Mouse (Mus musculus) stomach, embryonic 16.5 days (tissue): ENCODE results near the gene Itga2b. TPM values are rescaled to one million over a fixed set of nuclear protein-coding genes. Genes with fewer than 3 reads are reported as not detected.

ENCODE experiments used
- ATAC-seq: fragments of 200-750 bp; cut with Nextera tagmentation; 2 replicates; pipeline ENCODE4 v1.8.0; 2017; ENCODE audit warnings: moderate number of reproducible peaks, moderate TSS enrichment; ENCODE audit not compliant: insufficient read depth, low FRiP score
- H3K27ac ChIP-seq: fragments of 300-500 bp; sonication (generic); 2 replicates; pipeline ENCODE4 v1.5.1; 2014; ENCODE audit warnings: low read length
- H3K27me3 ChIP-seq: fragments of 300-500 bp; sonication (generic); 2 replicates; pipeline ENCODE4 v1.6.1; 2014; ENCODE audit warnings: low read length, control low read depth, mixed read lengths; ENCODE audit not compliant: control insufficient read depth, insufficient read depth
- H3K36me3 ChIP-seq: fragments of 300-500 bp; sonication (generic); 2 replicates; pipeline ENCODE4 v1.6.1; 2014; ENCODE audit warnings: low read length; ENCODE audit not compliant: control insufficient read depth, insufficient read depth
- H3K4me1 ChIP-seq: fragments of 300-500 bp; sonication (generic); 2 replicates; pipeline ENCODE4 v1.6.1; 2014; ENCODE audit warnings: low read length, control low read depth, mixed read lengths; ENCODE audit not compliant: control insufficient read depth, insufficient read depth
- H3K4me2 ChIP-seq: fragments of 300-500 bp; sonication (generic); 2 replicates; pipeline ENCODE4 v1.6.1; 2014; ENCODE audit warnings: low read depth, low read length, mixed read lengths
- H3K4me3 ChIP-seq: fragments of 300-500 bp; sonication (generic); replicated peaks from 2 replicates; pipeline ENCODE4 v1.5.1; 2014; ENCODE audit warnings: mild to moderate bottlenecking, low read length
- H3K9ac ChIP-seq: fragments of 300-500 bp; sonication (generic); 2 replicates; pipeline ENCODE4 v1.6.1; 2014; ENCODE audit warnings: low read length
- H3K9me3 ChIP-seq: fragments of 300-500 bp; sonication (generic); replicated peaks from 2 replicates; pipeline ENCODE4 v1.6.1; 2016; ENCODE audit warnings: low read length, control low read depth; ENCODE audit not compliant: control insufficient read depth
- WGBS: fragments of 180-500 bp; shearing (Covaris S2); extraction: QIAGEN DNeasy Blood & Tissue Kit; methylation state at CpG from one replicate; pipeline ENCODE4 v1.1.7; 2014; 5-methylcytosine and 5-hydroxymethylcytosine counted together
- polyA plus RNA-seq: library from polyadenylated mRNA; unstranded; fragments of >200 nt; fragmentation: Nextera tagmentation; extraction: Ambion mirVana; gene quantifications from 2 replicates; pipeline ENCODE4 v1.2.1, GENCODE M21; 2015

The Itga2b gene
- polyA plus RNA-seq, 1 experiment from 2014 or later, result 8.6 TPM

DNA sequence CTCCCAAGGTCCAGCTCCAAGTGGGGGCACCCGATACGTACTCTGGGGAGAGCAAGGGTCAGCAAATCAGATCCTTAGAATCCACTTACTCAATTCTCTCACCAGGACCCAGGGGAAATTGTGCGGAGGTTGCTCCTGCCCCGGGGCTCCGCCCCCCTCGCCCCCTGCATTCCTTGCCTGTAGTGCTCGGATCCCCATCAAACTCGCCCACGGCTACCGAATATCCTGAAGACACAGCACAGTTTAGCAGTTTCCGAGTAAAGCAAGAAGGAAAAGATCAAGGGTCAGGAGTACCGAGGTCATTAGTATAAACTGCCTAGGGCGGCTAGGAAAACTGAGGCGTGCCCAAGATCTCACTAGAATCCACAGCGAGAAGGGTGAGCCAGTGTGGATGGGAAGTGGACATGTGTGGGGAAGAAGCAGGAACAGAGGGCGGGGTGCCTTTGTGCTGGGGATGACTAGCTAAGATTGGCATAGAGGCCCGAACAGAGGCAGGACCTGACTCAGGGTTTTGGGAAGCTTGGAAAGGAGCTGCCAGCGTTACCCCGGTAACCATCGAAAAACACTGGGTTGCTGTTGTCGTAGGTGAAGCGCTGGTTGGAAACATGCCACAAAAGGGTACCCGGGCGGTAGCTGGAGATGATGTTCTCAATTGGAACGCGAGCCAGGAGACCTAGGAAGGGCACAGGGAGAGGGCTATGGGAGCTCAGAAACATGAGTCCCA lies 4.0 kb downstream of the Itga2b start:
- Histone ChIP-seq H3K4me2 (no peak overlapping the region; the same call in 1 of the 2 replicates), H3K4me3 (no peak overlapping the region), H3K9ac (no peak overlapping the region), H3K36me3 (no peaks in the 10 kb centered on the region), H3K4me1 (peaks cover 19% of the 10 kb centered on the region), H3K27ac (peak overlapping the region; percentile 55), H3K27me3 (no peaks in the 10 kb centered on the region), H3K9me3 (no peaks in the 10 kb centered on the region)
- ATAC-seq, result peak; percentile 9; the same call in 1 of the 2 replicates
- WGBS, result 17% methylated on average over 26 of the region's 26 CpGs

DNA sequence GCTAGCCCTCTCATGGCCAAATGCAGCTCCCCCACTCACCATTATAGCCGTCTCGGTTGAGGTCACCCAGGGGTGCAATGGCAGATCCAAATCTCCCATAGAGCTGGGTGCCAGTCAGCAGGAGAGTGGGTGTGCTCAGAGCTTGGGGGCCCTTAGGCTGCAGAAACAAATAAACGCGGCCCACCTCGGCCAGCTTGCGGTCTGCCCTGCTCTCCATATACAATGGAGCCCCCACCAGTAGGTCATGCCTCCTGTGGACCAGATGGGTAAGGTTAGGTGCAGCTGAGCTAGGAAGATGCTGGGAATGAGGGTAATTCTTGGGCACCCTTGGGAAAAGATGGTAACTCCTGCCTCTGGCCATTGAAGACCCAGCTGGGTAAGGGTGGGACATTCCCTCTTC lies 5.0 kb downstream of the Itga2b start:
- WGBS, result 96% methylated on average over 6 of the region's 6 CpGs
- Histone ChIP-seq H3K4me2 (no peak overlapping the region), H3K9ac (no peak overlapping the region), H3K4me3 (no peak overlapping the region), H3K36me3 (no peaks in the 10 kb centered on the region), H3K27ac (no peak overlapping the region), H3K27me3 (no peaks in the 10 kb centered on the region), H3K9me3 (no peaks in the 10 kb centered on the region), H3K4me1 (peaks cover 19% of the 10 kb centered on the region)
- no peak for ATAC-seq

DNA sequence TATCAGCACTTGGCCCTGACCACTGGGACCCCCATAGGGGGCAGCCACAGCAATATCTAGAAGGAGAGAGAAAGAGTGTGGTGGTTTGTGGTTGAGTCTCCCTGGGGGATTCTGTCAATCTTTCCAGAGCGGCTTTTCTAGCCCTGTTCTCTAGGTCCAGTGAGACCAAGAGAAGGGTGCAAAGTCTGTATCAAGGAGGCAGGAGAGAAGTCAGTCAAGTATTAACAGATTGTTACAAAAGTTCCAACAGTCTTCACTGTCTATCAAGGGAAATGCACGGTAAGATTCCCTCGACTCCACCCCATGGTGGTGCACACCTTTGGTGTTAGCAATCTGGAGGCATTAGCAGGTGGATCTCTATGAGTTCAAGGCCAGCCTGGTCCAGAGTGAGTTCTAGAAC lies 8.2 kb downstream of the Itga2b start:
- H3K4me2 ChIP-seq, result no peak overlapping the region
- ATAC-seq, result no peak
- H3K27me3 ChIP-seq, result no peaks in the 10 kb centered on the region
- no peaks in the 10 kb centered on the region for H3K36me3 ChIP-seq
- H3K9ac ChIP-seq, result no peak overlapping the region
- H3K4me1 ChIP-seq, result peaks cover 13% of the 10 kb centered on the region
- no peak overlapping the region for H3K4me3 ChIP-seq
- H3K27ac ChIP-seq, result no peak overlapping the region
- no peaks in the 10 kb centered on the region for H3K9me3 ChIP-seq
- 73% methylated on average over 3 of the region's 3 CpGs for WGBS

DNA sequence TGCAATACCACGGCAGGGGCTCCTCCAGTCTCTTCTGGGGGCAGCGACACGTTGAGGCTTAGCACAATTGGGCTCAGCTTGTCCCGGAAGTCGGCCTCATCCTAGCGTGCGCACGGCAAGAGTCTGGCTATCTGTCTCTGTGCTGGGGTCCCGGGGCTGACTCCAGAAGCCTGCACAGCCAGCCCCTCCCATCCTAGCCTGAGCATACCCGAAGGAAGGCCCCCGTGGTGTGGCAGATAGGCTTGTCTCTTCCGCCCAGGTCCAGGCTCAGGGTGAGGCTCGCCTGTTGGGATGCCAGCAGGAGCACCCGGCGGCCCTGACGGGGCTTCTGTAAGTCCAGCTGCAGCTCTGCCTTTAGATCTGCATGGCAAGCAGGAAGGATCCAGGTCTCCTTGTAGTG lies 9.4 kb downstream of the Itga2b start:
- no peak for ATAC-seq

DNA sequence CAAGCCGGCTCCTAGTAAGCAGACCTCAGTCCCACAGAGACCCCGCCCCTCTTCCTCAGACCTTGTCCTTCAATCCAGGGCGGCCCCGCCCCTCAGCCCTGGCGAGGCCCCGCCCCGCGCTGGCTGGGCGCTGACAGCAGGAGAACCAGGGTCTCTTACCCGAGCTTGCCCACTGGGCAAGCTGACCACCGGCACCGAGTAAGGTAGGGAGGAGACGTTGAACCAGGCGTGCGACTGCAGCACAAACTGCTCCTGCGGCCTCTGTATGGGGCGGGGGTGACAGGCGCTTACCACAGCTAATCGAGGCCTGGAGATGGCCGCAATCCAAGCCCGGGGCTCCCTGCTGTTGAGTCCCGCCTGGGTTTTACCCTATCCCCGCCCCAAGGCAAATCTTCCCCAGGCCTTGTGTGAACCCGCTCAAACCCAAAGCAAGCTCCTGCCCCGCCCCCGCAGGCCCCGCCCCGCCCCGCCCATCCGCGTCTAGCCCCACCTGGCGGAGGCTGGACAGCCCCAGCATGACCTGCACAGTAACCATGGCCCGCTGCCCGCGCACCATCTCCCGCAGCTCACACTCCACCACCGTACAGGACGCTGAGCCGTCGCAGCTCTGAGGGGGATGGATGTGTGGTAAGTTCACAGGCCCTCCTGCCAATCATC lies 14.1 kb downstream of the Itga2b start:
- Histone ChIP-seq H3K9ac (peak overlapping the region; percentile 79), H3K4me1 (peaks cover 16% of the 10 kb centered on the region), H3K36me3 (no peaks in the 10 kb centered on the region), H3K27ac (peak overlapping the region; percentile 84), H3K9me3 (no peaks in the 10 kb centered on the region), H3K4me2 (peak overlapping the region; percentile 98), H3K4me3 (peak overlapping the region; percentile 62), H3K27me3 (no peaks in the 10 kb centered on the region)
- ATAC-seq, result peak; percentile 89
- under 1% methylated on average over 37 of the region's 40 CpGs for WGBS

More for the DNA sequence above, 9.4 kb downstream of the Itga2b start:
- peaks cover 10% of the 10 kb centered on the region for H3K4me1 ChIP-seq
- H3K4me2 ChIP-seq, result no peak overlapping the region
- H3K4me3 ChIP-seq, result no peak overlapping the region
- no peaks in the 10 kb centered on the region for H3K36me3 ChIP-seq
- no peak overlapping the region for H3K9ac ChIP-seq
- no peak overlapping the region for H3K27ac ChIP-seq
- WGBS, result 57% methylated on average over 16 of the region's 16 CpGs
- no peaks in the 10 kb centered on the region for H3K27me3 ChIP-seq
- H3K9me3 ChIP-seq, result no peaks in the 10 kb centered on the region

DNA sequence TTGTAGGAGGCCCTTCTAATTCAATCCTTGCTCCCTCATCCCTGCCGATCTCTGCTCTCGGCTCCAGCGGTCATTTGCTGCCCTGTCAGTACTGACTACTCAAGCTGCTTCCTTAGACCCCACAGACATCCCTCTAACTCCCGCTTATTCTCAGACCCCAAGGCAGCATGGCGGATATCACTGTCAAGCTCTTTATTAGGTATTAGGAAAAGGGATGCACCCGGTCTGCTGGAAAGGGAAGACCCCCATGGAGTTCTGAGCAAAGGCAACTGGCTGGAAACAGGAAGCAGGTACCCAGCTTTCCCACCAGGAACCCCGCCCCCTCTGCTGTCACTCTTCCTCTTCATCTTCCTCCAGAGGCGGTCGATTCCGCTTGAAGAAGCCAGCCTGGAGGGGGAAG lies 16.8 kb downstream of the Itga2b start:
- Histone ChIP-seq H3K9me3 (no peaks in the 10 kb centered on the region), H3K27me3 (no peaks in the 10 kb centered on the region), H3K4me3 (no peak overlapping the region), H3K9ac (no peak overlapping the region), H3K36me3 (no peaks in the 10 kb centered on the region), H3K4me1 (peaks cover 29% of the 10 kb centered on the region), H3K27ac (no peak overlapping the region), H3K4me2 (no peak overlapping the region)
- ATAC-seq, result no peak
- WGBS, result 30% methylated on average over 10 of the region's 10 CpGs

DNA sequence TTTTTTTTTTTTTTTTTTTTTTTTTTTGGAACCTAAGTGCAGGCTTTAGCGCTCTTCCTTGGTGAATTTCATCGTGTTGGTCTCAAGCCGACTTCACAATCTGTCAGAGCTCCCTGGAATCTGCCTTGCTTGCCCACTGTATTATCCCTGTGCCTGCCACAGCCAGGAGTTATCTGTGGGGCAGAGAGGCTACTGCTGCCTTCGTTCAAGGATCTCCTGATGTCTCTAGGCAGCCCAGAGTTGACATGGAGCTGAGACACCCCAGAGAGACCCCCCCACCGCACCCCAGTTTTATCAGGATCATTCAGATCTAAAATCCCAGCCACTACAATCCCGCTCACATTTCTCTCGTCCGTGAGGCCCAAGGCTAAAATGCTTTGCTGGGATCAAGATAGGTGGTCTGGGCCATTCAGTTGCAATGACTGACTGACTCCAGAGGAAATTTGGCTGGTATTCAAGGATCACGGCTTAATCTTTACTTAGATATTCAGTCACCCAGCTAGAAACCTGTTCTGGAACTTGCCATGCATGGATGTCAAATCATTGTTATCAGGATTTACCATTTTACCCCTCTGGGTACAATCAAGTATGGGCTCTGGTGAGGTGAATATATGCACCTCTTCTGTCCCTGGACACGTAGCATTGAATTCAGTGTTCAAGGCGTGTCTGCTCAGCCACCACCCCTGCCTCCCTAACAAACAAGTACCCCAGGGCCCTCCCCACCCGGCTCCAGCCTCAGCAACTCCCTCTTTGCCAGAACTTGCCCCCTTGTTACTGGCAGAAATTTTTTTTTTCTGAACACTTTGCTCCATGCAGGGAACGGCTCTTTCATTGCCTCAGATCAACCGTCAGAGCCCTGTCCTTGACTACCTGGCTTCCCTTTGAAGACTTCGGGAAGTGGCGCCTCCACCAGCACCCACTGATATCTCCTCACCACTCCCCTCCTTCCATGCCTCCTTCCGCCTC lies 20.6 kb downstream of the Itga2b start:
- Histone ChIP-seq H3K4me2 (no peak overlapping the region), H3K27ac (peak overlapping the region; percentile 77)

DNA sequence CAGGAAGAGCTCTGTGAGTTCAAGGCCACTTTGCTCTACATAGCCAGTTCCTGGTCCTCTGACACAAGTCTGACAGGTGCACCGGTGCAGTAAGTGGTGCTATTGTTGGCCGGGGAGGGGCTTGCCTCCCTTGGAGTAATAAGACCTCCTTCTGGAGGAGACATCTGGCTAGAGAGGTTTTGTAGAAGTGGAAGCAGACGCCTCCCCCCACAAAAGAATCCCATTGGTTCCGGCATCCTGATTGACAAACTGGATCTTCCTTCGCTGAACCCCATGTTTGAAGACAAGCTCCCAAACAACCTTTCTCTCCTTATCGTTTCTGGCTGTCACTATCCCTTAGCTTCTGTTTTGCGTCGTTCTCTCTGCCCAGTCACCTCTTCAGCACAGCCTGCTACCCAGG lies 21.6 kb downstream of the Itga2b start:
- Histone ChIP-seq H3K9ac (no peak overlapping the region), H3K4me3 (no peak overlapping the region), H3K4me1 (peaks cover 43% of the 10 kb centered on the region), H3K27me3 (no peaks in the 10 kb centered on the region), H3K27ac (peak overlapping the region; percentile 77), H3K36me3 (0 out of 2 replicates have a peak, but pooled peaks cover 2% of the 10 kb centered on the region), H3K9me3 (no peaks in the 10 kb centered on the region), H3K4me2 (no peak overlapping the region)
- ATAC-seq, result no peak
- WGBS, result 17% methylated on average over 8 of the region's 8 CpGs

More for the DNA sequence above, 20.6 kb downstream of the Itga2b start:
- 43% methylated on average over 17 of the region's 17 CpGs for WGBS
- Histone ChIP-seq H3K9ac (peak overlapping the region; percentile 25; the same call in 1 of the 2 replicates), H3K4me3 (no peak overlapping the region), H3K4me1 (peaks cover 38% of the 10 kb centered on the region), H3K27me3 (no peaks in the 10 kb centered on the region), H3K36me3 (no peaks in the 10 kb centered on the region), H3K9me3 (no peaks in the 10 kb centered on the region)
- peak; percentile 23; the same call in 1 of the 2 replicates for ATAC-seq
